Mouse (Mus musculus) left cerebral cortex, postnatal 14 days (tissue): ENCODE results near the gene Btnl6. TPM values are rescaled to one million over a fixed set of nuclear protein-coding genes. Genes with fewer than 3 reads are reported as not detected.
"Not testable (repeated sequence)": the region's sequence is repeated elsewhere in the genome, so short reads cannot be mapped to it uniquely, and the experiment has no call there.

Experiments used
- DNase-seq, 2 experiments: peaks; one replicate each; pipeline ENCODE4 v3.0.0; 2021 to 2022; ENCODE audit warnings: low spot score in 2 of 2, mixed read lengths in 1 of 2
- intact Hi-C: fragments of 180-260 bp; cut with DNase I; formaldehyde crosslinking; loops from one replicate; pipeline ENCODE4 v1.15.1; 2025
- total RNA-seq, 2 experiments: library from RNA; stranded (reverse); gene quantifications; 2 replicates each; pipeline ENCODE4 v1.2.3; 2021

Gene Btnl6
- total RNA-seq, 2 experiments from 2014 or later: not detected

DNA sequence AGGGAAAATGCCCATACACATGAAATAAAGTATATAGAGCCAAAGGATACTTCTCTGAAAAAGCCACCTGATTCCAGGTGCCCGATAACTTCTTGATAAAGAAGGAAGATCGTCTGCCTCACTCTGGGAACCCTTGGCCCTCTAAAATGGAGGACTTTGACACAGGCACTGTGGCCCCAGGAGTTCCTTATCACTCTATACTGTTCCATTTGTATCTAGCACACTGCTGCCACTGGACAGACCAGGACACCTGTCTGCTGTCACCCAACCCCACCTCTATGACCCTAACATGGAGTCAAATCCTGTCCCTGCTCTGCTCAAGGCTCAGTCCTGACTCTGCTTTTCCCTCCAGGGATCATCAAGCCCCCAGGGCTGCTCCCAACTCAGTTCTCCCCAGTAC, 638 bp downstream of the Btnl6 start:
- intact Hi-C loops: no loop called here
- no peak for DNase-seq

DNA sequence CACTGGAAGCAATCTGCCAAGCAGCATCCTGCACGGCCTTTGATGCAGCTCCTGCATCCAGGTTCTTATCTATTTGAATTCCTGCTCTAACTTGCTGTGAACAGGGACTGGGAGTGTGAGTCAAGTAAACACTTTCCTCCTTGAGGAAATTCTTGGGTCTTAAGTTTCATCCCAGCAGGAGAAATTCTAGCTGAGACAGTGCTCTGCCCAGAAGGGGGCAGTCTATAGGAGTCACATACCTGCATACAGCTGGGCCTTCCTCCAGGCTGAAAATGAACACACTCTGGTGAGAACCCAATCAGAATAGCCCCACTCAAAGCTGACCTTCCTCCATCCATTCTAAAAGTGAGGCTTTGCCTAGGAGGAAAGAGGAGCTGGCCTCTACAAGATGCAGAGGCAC, 5.4 kb downstream of the Btnl6 start:
- DNase-seq, intact Hi-C loops: not testable (repeated sequence)

DNA sequence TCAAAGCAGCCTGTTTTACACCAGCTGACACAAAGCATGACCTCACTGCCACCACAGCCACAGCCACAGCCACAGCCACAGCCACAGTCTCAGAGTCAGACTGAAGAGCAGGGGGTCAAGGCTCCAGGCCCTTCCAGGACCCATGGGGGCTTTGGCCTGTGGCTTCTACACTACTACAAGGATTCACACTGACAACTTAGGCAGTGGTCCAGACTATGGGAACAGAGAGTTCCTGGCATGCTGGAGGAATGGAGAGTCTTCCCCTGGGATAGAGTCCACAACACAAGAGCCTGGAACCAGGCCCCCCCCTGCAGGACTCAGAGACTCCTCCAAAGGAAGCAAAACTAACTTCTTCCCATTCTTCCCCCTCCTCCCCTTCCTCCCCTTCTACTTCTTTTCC, 9.6 kb downstream of the Btnl6 start:
- no peak for DNase-seq
- intact Hi-C loops: no loop called here

DNA sequence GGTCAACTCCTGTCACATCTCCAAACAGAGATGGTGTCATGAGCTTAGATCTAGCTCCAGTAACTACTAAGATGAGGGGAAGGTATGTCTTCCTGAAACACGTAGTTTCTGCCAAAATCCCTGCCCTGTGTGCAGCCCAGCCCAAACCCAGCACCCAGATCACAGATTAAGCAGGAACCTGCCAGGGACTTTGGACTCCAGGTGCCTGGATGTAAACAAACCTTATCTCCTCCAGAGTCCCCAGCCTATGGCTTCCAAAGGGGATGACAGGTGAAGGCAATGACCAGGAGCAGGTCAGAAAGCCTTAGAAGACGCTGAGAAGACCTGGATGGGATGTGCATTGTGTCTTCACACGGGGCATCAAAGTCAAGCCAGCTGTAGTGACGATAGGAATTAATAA, 19.4 kb downstream of the Btnl6 start:
- DNase-seq, intact Hi-C loops: not testable (repeated sequence)

DNA sequence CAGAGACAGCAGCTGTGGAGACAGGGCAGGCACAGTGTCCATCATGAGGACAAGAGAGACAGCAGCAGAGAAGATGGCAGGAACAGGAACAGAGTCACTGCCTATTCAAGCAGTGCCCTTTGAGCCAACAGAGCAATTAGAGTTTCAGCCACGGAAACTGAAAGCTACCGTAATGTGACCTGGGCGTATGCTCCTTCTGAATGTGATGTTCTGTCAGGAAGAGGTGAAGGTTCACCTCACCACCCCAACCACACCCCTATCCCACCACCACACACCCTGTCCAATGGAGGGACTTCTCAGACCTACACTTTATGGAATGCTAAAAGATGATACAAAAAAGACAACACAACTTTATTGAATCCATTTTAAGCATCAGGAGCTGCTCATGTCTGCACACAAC, 19.8 kb downstream of the Btnl6 start:
- DNase-seq, intact Hi-C loops: not testable (repeated sequence)

DNA sequence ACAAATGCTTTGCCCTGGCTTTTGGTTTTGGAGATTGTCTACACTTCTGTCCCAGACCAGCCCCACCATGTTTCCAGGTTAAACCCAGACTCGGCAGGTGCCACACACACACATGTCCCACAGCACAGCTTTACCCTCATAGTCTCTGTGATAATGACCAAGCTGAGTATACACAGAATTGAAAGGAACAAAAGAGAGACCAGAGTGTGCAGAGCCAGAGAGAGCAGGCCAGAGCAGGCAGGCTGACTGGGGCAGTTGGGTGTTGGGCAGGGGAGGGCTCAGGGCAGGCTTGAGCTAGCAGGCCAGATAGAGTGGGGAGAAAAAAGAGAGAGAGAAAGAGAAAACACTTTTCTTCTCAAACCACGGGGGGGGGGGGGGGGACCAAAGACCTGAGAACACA, 20.6 kb downstream of the Btnl6 start:
- intact Hi-C loops: no loop called here
- DNase-seq: no peak

DNA sequence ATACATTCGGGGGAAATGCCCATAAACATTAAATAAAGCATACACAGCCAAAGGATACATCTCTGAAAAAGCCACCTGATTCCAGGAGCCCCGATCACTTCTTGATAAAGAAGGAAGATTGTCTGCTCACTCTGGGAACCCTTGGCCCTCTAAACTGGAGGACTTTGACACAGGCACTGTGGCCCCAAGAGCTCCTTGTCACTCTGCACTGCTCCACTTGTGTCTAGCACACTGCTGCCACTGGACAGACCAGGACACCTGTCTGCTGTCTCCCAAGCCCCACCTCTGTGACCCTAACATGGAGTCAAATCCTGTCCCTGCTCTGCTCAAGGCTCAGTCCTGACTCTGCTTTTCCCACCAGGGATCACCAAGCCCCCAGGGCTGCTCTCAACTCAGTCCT, 22.0 kb downstream of the Btnl6 start:
- intact Hi-C loops, DNase-seq: not testable (repeated sequence)

DNA sequence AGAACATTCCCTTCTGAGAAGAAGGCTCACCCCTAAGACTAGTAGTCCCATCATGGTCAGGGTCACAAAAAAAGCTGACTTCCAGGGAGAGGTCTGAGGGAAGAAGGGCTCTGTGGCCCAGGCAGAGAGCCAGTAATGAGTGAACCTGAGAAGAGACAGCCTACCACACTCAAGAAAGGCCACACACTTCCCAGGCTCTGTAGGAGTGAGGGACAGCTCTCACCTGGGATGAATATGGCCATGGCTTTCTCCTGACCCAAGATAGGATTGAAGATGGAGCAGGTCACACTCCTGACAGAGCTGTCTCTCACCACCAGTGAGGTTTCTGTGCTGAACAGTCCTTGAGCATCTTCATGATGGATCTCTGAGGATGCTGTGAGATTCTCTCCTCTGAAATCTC, 24.4 kb downstream of the Btnl6 start:
- no peak for DNase-seq
- intact Hi-C loops: no loop called here

DNA sequence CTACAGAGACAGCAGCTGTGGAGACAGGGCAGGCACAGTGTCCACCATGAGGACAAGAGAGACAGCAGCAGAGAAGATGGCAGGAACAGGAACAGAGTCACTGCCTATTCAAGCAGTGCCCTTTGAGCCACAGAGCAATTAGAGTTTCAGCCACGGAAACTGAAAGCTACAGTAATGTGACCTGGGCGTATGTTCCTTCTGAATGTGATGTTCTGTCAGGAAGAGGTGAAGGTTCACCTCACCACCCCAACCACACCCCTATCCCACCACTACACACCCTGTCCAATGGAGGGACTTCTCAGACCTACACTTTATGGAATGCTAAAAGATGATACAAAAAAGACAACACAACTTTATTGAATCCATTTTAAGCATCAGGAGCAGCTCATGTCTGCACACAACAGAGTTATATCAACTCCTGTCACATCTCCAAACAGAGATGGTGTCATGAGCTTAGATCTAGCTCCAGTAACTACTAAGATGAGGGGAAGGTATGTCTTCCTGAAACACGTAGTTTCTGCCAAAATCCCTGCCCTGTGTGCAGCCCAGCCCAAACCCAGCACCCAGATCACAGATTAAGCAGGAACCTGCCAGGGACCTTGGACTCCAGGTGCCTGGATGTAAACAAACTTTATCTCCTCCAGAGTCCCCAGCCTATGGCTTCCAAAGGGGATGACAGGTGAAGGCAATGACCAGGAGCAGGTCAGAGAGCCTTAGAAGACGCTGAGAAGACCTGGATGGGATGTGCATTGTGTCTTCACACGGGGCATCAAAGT, 39.7 kb downstream of the Btnl6 start, which contains the start of gene Btnl4:
Gene Btnl4 (minus strand): TSS at position 81 of the 776 bp plus-strand sequence.
- DNase-seq, intact Hi-C loops: not testable (repeated sequence)

DNA sequence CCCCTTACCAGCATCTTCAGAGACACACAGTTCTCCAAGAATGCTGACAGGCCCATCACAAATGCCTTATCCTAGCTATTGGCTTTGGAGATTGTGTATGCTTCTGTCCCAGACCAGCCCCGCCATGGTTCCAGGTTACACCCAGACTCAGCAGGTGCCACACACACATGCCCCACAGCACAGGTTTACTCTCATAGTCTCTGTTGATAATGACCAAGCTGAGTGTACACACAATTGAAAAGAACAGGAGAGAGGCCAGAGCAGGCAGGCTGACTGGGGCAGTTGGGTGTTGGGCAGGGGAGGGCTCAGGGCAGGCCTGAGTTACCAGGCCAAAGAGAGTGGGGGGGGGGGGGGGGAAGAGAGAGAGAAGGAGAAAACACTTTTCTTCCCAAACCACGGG, 40.7 kb downstream of the Btnl6 start:
- DNase-seq: no peak
- intact Hi-C loops: no loop called here

DNA sequence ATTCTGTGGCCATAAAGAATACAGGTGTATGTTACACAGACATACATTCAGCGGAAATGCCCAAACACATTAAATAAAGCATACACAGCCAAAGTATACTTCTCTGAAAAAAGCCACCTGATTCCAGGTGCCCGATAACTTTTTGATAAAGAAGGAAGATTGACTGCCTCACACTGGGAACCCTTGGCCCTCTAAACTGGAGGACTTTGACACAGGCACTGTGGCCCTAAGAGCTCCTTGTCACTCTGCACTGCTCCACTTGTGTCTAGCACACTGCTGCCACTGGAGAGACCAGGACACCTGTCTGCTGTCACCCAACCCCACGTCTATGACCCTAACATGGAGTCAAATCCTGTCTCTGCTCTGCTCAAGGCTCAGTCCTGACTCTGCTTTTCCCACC, 42.1 kb downstream of the Btnl6 start:
- no peak for DNase-seq
- intact Hi-C loops: no loop called here

DNA sequence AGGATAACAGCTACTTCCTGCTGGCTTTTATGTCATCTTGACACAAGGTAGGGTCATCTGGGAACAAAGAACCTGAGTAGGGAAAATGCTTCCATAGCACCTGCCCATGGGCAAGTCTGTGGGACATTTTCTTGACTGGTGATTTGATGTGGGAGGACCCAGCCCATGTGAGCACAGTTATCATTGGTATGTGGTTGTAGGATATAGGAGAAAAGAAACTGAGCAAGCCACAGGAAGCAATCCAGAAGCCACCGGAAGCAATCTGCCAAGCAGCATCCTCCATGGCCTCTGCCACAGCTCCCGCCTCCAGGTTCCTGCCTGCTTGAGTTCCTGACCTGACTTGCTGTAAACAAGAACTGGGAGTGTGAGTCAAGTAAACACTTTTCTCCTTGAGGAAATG, 46.7 kb downstream of the Btnl6 start:
- intact Hi-C loops: no loop called here
- DNase-seq: no peak

DNA sequence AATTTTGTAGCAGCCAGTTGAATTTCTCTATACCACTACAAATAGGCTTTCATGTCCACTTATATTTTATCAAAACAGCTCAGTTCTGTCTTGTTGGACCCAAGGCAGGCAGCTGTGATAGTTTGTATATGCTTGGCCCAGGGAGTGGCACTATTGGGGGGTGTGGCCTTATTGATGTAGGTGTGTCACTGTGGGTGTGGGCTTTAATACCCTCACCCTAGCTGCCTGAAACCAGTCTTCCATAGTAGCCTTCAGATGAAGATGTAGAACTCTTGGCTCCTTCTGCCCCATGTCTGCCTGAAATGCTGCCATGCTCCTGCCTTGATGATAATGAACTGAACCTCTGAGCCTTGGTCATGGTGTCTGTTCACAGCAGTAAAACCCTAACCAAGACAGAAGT, 51.2 kb downstream of the Btnl6 start:
- DNase-seq, intact Hi-C loops: not testable (repeated sequence)

DNA sequence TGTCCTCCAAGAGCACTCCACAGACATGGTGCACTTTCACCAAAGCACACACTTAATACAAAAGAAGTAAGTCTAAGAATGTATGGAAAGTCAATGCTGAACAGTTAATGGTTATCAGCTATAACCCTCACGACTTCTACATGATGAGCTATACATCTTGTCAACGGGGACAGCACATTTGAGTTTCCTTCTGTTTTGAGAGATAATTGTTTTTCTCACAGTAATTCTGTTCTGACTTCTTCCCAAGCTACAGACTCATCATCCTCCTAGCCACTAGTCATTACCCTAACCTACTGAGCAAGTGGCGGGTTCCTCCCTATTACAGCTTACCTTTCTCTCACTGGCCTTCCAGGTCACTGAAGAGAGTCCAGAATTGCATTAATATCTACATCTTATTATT, 57.9 kb downstream of the Btnl6 start:
- no peak for DNase-seq
- intact Hi-C loops: no loop called here

Other genes starting within 250 kb of the Btnl6 start
- gene H2-Aa, start 229.5 kb downstream of the Btnl6 start, total RNA-seq: 1 to 10 TPM; 1.6 to 1.7 TPM
- gene H2-Eb1, start 211.5 kb downstream of the Btnl6 start, total RNA-seq: 1 to 10 TPM in 1 of 2 experiments, under 1 TPM in 1; 0.99 to 2.4 TPM
- not detected for gene H2-Eb2, start 191.7 kb downstream of the Btnl6 start, total RNA-seq
- under 1 TPM; 0.62 to 0.91 TPM for gene Btnl2, start 162.5 kb downstream of the Btnl6 start, total RNA-seq
- gene Btnl1, start 140.2 kb downstream of the Btnl6 start, total RNA-seq: not detected
- gene BC051142, start 118.5 kb downstream of the Btnl6 start, total RNA-seq: 1 to 10 TPM; 4.9 to 5.6 TPM
- not detected for gene Btnl4, start 40.0 kb downstream of the Btnl6 start, total RNA-seq
- 10 to 100 TPM; 10.0 to 10.9 TPM for gene Notch4, start 46.9 kb upstream of the Btnl6 start, total RNA-seq
- gene Gpsm3, start 72.5 kb upstream of the Btnl6 start, total RNA-seq: 1 to 10 TPM; 3.2 to 3.4 TPM
- gene Pbx2, start 73.9 kb upstream of the Btnl6 start, total RNA-seq: 10 to 100 TPM; 45.9 to 48.8 TPM
- gene Ager, start 80.5 kb upstream of the Btnl6 start, total RNA-seq: 1 to 10 TPM in 1 of 2 experiments, under 1 TPM in 1; 0.87 to 1.2 TPM
- 10 to 100 TPM; 83.2 to 90.9 TPM for gene Rnf5, start 86.3 kb upstream of the Btnl6 start, total RNA-seq
- 100 to 1,000 TPM; 175 to 180 TPM for gene Agpat1, start 86.9 kb upstream of the Btnl6 start, total RNA-seq
- gene Egfl8, start 98.6 kb upstream of the Btnl6 start, total RNA-seq: 1 to 10 TPM; 3.5 to 4.1 TPM
- 10 to 100 TPM; 39.3 to 45.7 TPM for gene Ppt2, start 111.2 kb upstream of the Btnl6 start, total RNA-seq
- 100 to 1,000 TPM; 195 to 228 TPM for gene Prrt1, start 112.2 kb upstream of the Btnl6 start, total RNA-seq
- gene Fkbpl, start 127.4 kb upstream of the Btnl6 start, total RNA-seq: 10 to 100 TPM; 16.1 to 16.7 TPM
- 10 to 100 TPM; 76.4 to 80.3 TPM for gene Atf6b, start 129.8 kb upstream of the Btnl6 start, total RNA-seq
- 1 to 10 TPM; 1.5 to 1.8 TPM for gene Tnxb, start 153.2 kb upstream of the Btnl6 start, total RNA-seq
- 1 to 10 TPM; 5.2 to 8.0 TPM for gene C4b, start 226.5 kb upstream of the Btnl6 start, total RNA-seq